Mouse (Mus musculus) CH12.LX (cell line): ENCODE results near the gene Agpat4. TPM values are rescaled to one million over a fixed set of nuclear protein-coding genes. Genes with fewer than 3 reads are reported as not detected.

Experiments
- DNase-seq: peaks from one replicate; pipeline ENCODE4 v3.0.0-alpha.2; 2013; ENCODE audit errors: extremely low read depth
- H3K27ac ChIP-seq: 2 replicates; pipeline ENCODE4 v1.5.1; 2012; ENCODE audit warnings: low read depth, mild to moderate bottlenecking, control low read depth, moderate library complexity; ENCODE audit not compliant: insufficient read depth
- H3K27me3 ChIP-seq: replicated peaks from 2 replicates; pipeline ENCODE3; 2012; ENCODE audit warnings: inconsistent platforms
- H3K36me3 ChIP-seq, 2 experiments: replicated peaks in 1 of 2; 2 replicates each; pipeline versions ENCODE3 to v1.6.1; 2012; ENCODE audit warnings: inconsistent platforms in 1 of 2, low read length in 1 of 2, mild to moderate bottlenecking in 1 of 2, mixed read lengths in 1 of 2, moderate library complexity in 1 of 2; ENCODE audit not compliant: control insufficient read depth in 1 of 2, insufficient read depth in 1 of 2
- H3K4me1 ChIP-seq, 2 experiments: 2 replicates each; pipeline ENCODE4 v1.6.1; 2012; ENCODE audit warnings: inconsistent platforms in 1 of 2, moderate library complexity in 1 of 2; ENCODE audit not compliant: insufficient read depth in 2 of 2, control insufficient read depth in 1 of 2
- H3K4me2 ChIP-seq: 2 replicates; pipeline ENCODE4 v1.6.1; 2012; ENCODE audit warnings: low read depth, mild to moderate bottlenecking, control low read depth; ENCODE audit not compliant: poor library complexity, insufficient read depth, severe bottlenecking
- H3K4me3 ChIP-seq, 3 experiments: fragments of 150-350 bp in 1 of 3; sonication (generic) in 1 of 3; replicated peaks in 1 of 3; 2 replicates each; pipeline versions ENCODE3 to v1.5.1; 2011 to 2012; ENCODE audit warnings: low read depth in 2 of 3, low read length in 2 of 3, mild to moderate bottlenecking in 2 of 3, moderate library complexity in 2 of 3, control low read depth in 1 of 3, improper control_type of control experiment in 1 of 3, inconsistent platforms in 1 of 3, mixed read lengths in 1 of 3; ENCODE audit not compliant: poor library complexity in 1 of 3
- H3K79me2 ChIP-seq: replicated peaks from 2 replicates; pipeline ENCODE4 v1.6.1; 2012; ENCODE audit warnings: mild to moderate bottlenecking, moderate library complexity; ENCODE audit not compliant: control insufficient read depth, poor library complexity, insufficient read depth, severe bottlenecking; ENCODE audit errors: extremely low read depth
- H3K9ac ChIP-seq: 2 replicates; pipeline ENCODE4 v1.6.1; 2012; ENCODE audit warnings: low read depth, mild to moderate bottlenecking, control low read depth, moderate library complexity; ENCODE audit not compliant: insufficient read depth
- H3K9me3 ChIP-seq: replicated peaks from 2 replicates; pipeline ENCODE3; 2012; ENCODE audit warnings: low read length, inconsistent platforms, mixed read lengths
- CHD2 ChIP-seq: IDR thresholded peaks from 2 replicates; pipeline ENCODE4 v1.6.1; 2011; ENCODE audit warnings: low read length, improper control_type of control experiment
- CTCF ChIP-seq, 2 experiments: IDR thresholded peaks in 1 of 2; conservative IDR thresholded peaks in 1 of 2; 2 replicates each; pipeline ENCODE4 v1.5.1; 2011 to 2012; ENCODE audit warnings: low read depth in 2 of 2, low read length in 2 of 2, improper control_type of control experiment in 1 of 2, inconsistent platforms in 1 of 2, mild to moderate bottlenecking in 1 of 2, moderate library complexity in 1 of 2
- E2F4 ChIP-seq: IDR thresholded peaks from 2 replicates; pipeline ENCODE4 v1.6.1; 2011; ENCODE audit warnings: low read depth, low read length, improper control_type of control experiment; ENCODE audit not compliant: insufficient replicate concordance
- EP300 ChIP-seq: IDR thresholded peaks from 2 replicates; pipeline ENCODE4 v1.6.1; 2011; ENCODE audit warnings: low read length, improper control_type of control experiment
- ETS1 ChIP-seq: conservative IDR thresholded peaks from 2 replicates; pipeline ENCODE4 v1.6.1; 2012; ENCODE audit warnings: low read depth, mild to moderate bottlenecking, inconsistent platforms, low read length, improper control_type of control experiment, moderate library complexity
- GABPA ChIP-seq: IDR thresholded peaks from 2 replicates; pipeline ENCODE4 v1.6.1; 2012; ENCODE audit warnings: low read depth, low read length, improper control_type of control experiment, inconsistent platforms; ENCODE audit not compliant: insufficient replicate concordance
- HCFC1 ChIP-seq: IDR thresholded peaks from 2 replicates; pipeline ENCODE4 v1.6.1; 2012; ENCODE audit warnings: low read depth, mild to moderate bottlenecking, inconsistent platforms, low read length, improper control_type of control experiment
- IRF4 ChIP-seq: IDR thresholded peaks from 2 replicates; pipeline ENCODE4 v1.6.1; 2014; ENCODE audit warnings: low read depth, mild to moderate bottlenecking, inconsistent platforms, low read length, improper control_type of control experiment
- KAT2A ChIP-seq: IDR thresholded peaks from 2 replicates; pipeline ENCODE4 v1.6.1; 2012; ENCODE audit warnings: low read length, improper control_type of control experiment, inconsistent platforms; ENCODE audit not compliant: insufficient replicate concordance
- MAZ ChIP-seq: IDR thresholded peaks from 2 replicates; pipeline ENCODE4 v1.6.1; 2012; ENCODE audit warnings: low read depth, mild to moderate bottlenecking, inconsistent platforms, low read length, improper control_type of control experiment, moderate library complexity
- MXI1 ChIP-seq: IDR thresholded peaks from 2 replicates; pipeline ENCODE4 v1.6.1; 2011; ENCODE audit warnings: mild to moderate bottlenecking, low read depth, low read length, improper control_type of control experiment
- MYC ChIP-seq: IDR thresholded peaks from 2 replicates; pipeline ENCODE4 v1.6.1; 2011; ENCODE audit warnings: low read depth, mild to moderate bottlenecking, improper control_type of control experiment, low read length
- NRF1 ChIP-seq: IDR thresholded peaks from 2 replicates; pipeline ENCODE4 v1.6.1; 2014; ENCODE audit warnings: low read depth, mild to moderate bottlenecking, inconsistent platforms, low read length, improper control_type of control experiment, moderate library complexity
- PAX5 ChIP-seq: IDR thresholded peaks from 2 replicates; pipeline ENCODE4 v1.6.1; 2012; ENCODE audit warnings: low read length, inconsistent platforms, mixed read lengths
- SMC3 ChIP-seq: IDR thresholded peaks from 2 replicates; pipeline ENCODE4 v1.6.1; 2011; ENCODE audit warnings: low read depth, low read length, improper control_type of control experiment
- TBP ChIP-seq: conservative IDR thresholded peaks from 2 replicates; pipeline ENCODE4 v1.6.1; 2011; ENCODE audit warnings: low read depth, low read length, improper control_type of control experiment
- TCF12 ChIP-seq: IDR thresholded peaks from 2 replicates; pipeline ENCODE4 v1.6.1; 2014; ENCODE audit warnings: low read depth, mild to moderate bottlenecking, inconsistent platforms, low read length, improper control_type of control experiment
- UBTF ChIP-seq: IDR thresholded peaks from 2 replicates; pipeline ENCODE4 v1.6.1; 2012; ENCODE audit warnings: low read depth, mild to moderate bottlenecking, inconsistent platforms, low read length, improper control_type of control experiment, moderate library complexity
- USF1 ChIP-seq: IDR thresholded peaks from 2 replicates; pipeline ENCODE4 v1.6.1; 2014; ENCODE audit warnings: low read depth, mild to moderate bottlenecking, inconsistent platforms, low read length, improper control_type of control experiment
- ZKSCAN1 ChIP-seq: IDR thresholded peaks from 2 replicates; pipeline ENCODE4 v1.6.1; 2012; ENCODE audit warnings: low read depth, inconsistent platforms, low read length, improper control_type of control experiment, borderline replicate concordance
- ZMIZ1 ChIP-seq: IDR thresholded peaks from 2 replicates; pipeline ENCODE4 v1.6.1; 2012; ENCODE audit warnings: low read depth, mild to moderate bottlenecking, inconsistent platforms, low read length, improper control_type of control experiment
- dilution Hi-C: fragments of 300-500 bp; cut with MboI; formaldehyde crosslinking; loops from 2 replicates; pipeline ENCODE4 v1.14.3; 2020; ENCODE audit warnings: low sequenced_read_pairs; ENCODE audit not compliant: extremely low pct_unique_long_range_greater_than_20kb, extremely low pct_ligation_motif_present
- in situ Hi-C: fragments of 300-500 bp; cut with MboI; formaldehyde crosslinking; loops from 3 replicates; pipeline ENCODE4 v1.14.3; 2019; ENCODE audit warnings: low sequenced_read_pairs, low pct_ligation_motif_present, low pct_unique_long_range_greater_than_20kb, mixed read lengths
- polyA plus RNA-seq: library from polyadenylated mRNA; unstranded; fragments of >175 nt; gene quantifications from 2 replicates; pipeline ENCODE4 v1.2.1, GENCODE M21; 2012; ENCODE audit warnings: low read depth; ENCODE audit not compliant: insufficient read length
- total RNA-seq, 2 experiments: library from RNA; depleted of rRNA; stranded (reverse); fragments of 300-350 nt in 1 of 2; fragments of >200 nt in 1 of 2; gene quantifications; 2 replicates each; pipeline ENCODE4 v1.2.3; 2012 to 2014

Gene Agpat4
- total and polyA plus RNA-seq, 3 experiments = 34.7 to 83.2 (median 44.5) TPM

DNA sequence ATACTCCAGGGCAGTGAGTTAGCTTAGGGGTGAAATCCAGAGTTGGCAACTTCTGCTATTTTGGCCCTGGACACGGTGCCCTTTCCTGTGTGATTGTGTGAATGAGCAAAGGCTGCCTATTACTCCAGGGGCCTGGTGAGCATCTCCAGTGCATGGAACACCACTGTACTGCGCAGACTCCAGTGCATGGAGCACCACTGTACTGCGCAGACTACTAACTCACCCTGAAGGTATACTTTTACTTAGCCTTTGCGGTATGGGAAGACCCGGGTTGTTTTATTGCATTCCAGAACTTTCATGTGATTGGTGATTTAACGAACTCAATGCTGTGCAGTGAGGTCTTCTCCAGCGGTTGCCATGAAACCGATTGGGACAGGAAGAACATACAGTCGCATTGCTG lies 47.2 kb downstream of the Agpat4 start:
- H3K9me3 ChIP-seq = no peaks in the 10 kb centered on the region
- peak overlapping the region in 1 of 3 experiments; percentile 0 for H3K4me3 ChIP-seq
- peaks cover 0 to 37% of the 10 kb centered on the region in 2 experiments for H3K36me3 ChIP-seq
- DNase-seq = no peak
- dilution Hi-C loops = no loop called here
- peak overlapping the region; percentile 96 for H3K27ac ChIP-seq
- H3K79me2 ChIP-seq = peaks cover 32% of the 10 kb centered on the region
- TF ChIP-seq TCF12 (no peak), MYC (no peak), MXI1 (0 out of 2 replicates have a peak, but pooled peaks have one; percentile 17), UBTF (no peak; the same call in 1 of the 2 replicates), MAZ (0 out of 2 replicates have a peak, but pooled peaks have one; percentile 56), GABPA (no peak), TBP (no peak), IRF4 (no peak), PAX5 (no peak), NRF1 (peak; percentile 60), CHD2 (peak; percentile 4; the same call in 1 of the 2 replicates), ETS1 (no peak), KAT2A (no peak), ZKSCAN1 (no peak), SMC3 (no peak), E2F4 (no peak), USF1 (no peak), CTCF (conservative IDR thresholded peaks at IDR 0.05 in 1 of 2, IDR thresholded peaks at IDR 0.05 in 1 of 2; ENCODE audit: low read depth in 2 of 2, low read length in 2 of 2) (no peak), ZMIZ1 (peak; percentile 59; the same call in 1 of the 2 replicates), HCFC1 (no peak)
- TF ChIP-seq, all 38 proteins: peak for 5
- Histone ChIP-seq H3K4me2 (peak overlapping the region; percentile 53), H3K4me1 (peaks cover 59 to 98% of the 10 kb centered on the region in 2 experiments), H3K9ac (no peak overlapping the region), H3K27me3 (no peaks in the 10 kb centered on the region)
- in situ Hi-C loops = loop anchor here (10.0 to 25.0 kb wide), 2 partner anchors 199 to 597 kb away; partner anchors contain the start of gene Igf2r

GRCm38 (mm10) chr17:12168536-12168935 lies 50.0 kb downstream of the Agpat4 start:
- peaks cover 0 to 46% of the 10 kb centered on the region in 2 experiments for H3K36me3 ChIP-seq
- no peaks in the 10 kb centered on the region for H3K27me3 ChIP-seq
- DNase-seq = no peak
- H3K4me3 ChIP-seq = no peak overlapping the region
- no peak overlapping the region for H3K9ac ChIP-seq
- no peak overlapping the region for H3K27ac ChIP-seq
- in situ Hi-C loops = loop anchor here (10.0 to 25.0 kb wide), 2 partner anchors 196 to 594 kb away; partner anchors contain the start of gene Igf2r
- peaks cover 57 to 98% of the 10 kb centered on the region in 2 experiments for H3K4me1 ChIP-seq
- H3K9me3 ChIP-seq = no peaks in the 10 kb centered on the region
- TF ChIP-seq E2F4 (no peak), EP300 (no peak)
- dilution Hi-C loops = no loop called here
- H3K4me2 ChIP-seq = no peak overlapping the region
- peaks cover 38% of the 10 kb centered on the region for H3K79me2 ChIP-seq
